ENCODE assay signal across 8 mouse cellular contexts in the genomic region with DNA sequence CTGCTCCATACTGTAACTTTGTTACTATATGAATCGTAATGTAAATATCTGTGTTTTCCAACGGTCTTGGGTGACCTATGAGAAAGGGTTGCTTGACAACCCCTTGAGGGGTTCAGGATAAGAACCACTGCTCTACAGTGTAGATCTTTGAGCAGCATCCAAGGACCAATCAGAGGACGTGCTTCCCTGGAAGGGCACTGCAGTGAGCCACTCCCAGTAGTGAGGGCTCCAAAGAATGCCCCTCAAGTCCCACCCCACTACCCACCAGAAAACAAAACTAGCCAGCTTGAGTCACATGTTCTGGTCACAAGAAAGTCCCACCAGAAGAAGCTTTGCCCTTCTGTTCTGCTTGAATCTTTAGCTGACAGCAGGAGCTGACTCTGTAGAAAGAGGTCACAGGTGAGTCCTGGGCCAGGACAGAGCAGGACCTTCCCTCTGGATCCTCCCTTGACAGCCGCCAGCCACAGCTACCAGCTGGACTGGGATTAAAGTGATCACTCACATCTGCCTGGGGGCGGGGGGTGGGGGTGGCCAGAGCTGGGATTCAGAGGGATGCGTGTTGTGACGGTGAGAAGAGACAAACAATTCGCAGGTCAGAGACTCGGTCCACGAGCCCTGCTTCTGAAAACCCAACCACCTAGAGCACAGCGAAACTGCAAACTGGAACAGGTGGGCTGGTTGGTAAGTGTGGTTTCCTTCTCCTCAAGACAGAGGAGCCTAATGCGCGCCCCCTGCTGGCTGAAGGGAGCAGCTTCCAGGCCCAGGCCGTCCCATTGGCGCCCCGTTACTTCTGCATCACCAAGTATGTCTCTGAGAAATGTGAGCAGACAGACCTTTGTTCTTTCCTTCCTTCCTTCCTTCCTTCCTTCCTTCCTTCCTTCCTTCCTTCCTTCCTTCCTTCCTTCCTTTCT. TPM values are rescaled to one million over a fixed set of nuclear protein-coding genes. Genes with fewer than 3 reads are reported as not detected.
DNase-seq lines count a peak whose midpoint lies in the region; ATAC-seq lines count a peak whose summit lies in the region.

No protein-coding gene starts in this region.

- peak overlapping the region; percentile 34 for H3K4me2 ChIP-seq in heart, embryonic 11.5 days
- peak overlapping the region; percentile 30 for H3K4me2 ChIP-seq in liver, embryonic 16.5 days (ENCODE audit: low read depth, low read length)
- H3K4me2 ChIP-seq in neural tube, embryonic 13.5 days, result no peak overlapping the region

- H3K27ac ChIP-seq in embryonic facial prominence, embryonic 10.5 days (replicated peaks), result no peak overlapping the region
- no peak overlapping the region for H3K27ac ChIP-seq in heart, embryonic 11.5 days (ENCODE audit: low read depth, low read length)
- H3K27ac ChIP-seq in liver, embryonic 16.5 days (ENCODE audit: low read length), result peak overlapping the region; percentile 4; the same call in 1 of the 2 replicates
- no peak overlapping the region for H3K27ac ChIP-seq in neural tube, embryonic 13.5 days (replicated peaks)

- H3K27me3 ChIP-seq in embryonic facial prominence, embryonic 10.5 days (replicated peaks; ENCODE audit: low read depth, poor library complexity, severe bottlenecking), result peaks cover 13% of the 10 kb centered on the region
- peaks cover 9% of the 10 kb centered on the region; the same call in 1 of the 2 replicates for H3K27me3 ChIP-seq in heart, embryonic 11.5 days (ENCODE audit: control insufficient read depth, insufficient read depth, low read length)
- peaks cover 37% of the 10 kb centered on the region for H3K27me3 ChIP-seq in liver, embryonic 16.5 days (ENCODE audit: control insufficient read depth, insufficient read depth, low read depth, low read length)
- peaks cover 12% of the 10 kb centered on the region; the same call in 1 of the 2 replicates for H3K27me3 ChIP-seq in neural tube, embryonic 13.5 days

- WGBS in embryonic facial prominence, embryonic 10.5 days, result 16% methylated on average over 16 of the region's 16 CpGs
- WGBS in heart, embryonic 11.5 days (ENCODE audit: insufficient replicate concordance), result 17% methylated on average over 16 of the region's 16 CpGs
- 17% methylated on average over 16 of the region's 16 CpGs for WGBS in liver, embryonic 16.5 days (ENCODE audit: insufficient replicate concordance)
- 19% methylated on average over 16 of the region's 16 CpGs for WGBS in neural tube, embryonic 13.5 days

- H3K4me3 ChIP-seq in embryonic facial prominence, embryonic 10.5 days, result no peak overlapping the region
- H3K4me3 ChIP-seq in heart, embryonic 11.5 days (ENCODE audit: low read depth, low read length), result no peak overlapping the region
- H3K4me3 ChIP-seq in liver, embryonic 16.5 days (ENCODE audit: low read depth, low read length), result no peak overlapping the region
- H3K4me3 ChIP-seq in neural tube, embryonic 13.5 days, result no peak overlapping the region

- no peak for ATAC-seq in heart, embryonic 11.5 days (replicated peaks; ENCODE audit: insufficient number of reproducible peaks, low FRiP score, low TSS enrichment)
- ATAC-seq in liver, embryonic 16.5 days (ENCODE audit: low read depth), result peak; percentile 73
- peak; percentile 68; the same call in 1 of the 2 replicates for ATAC-seq in neural tube, embryonic 13.5 days (ENCODE audit: low read depth)

- peak; percentile 92 to 93 for DNase-seq in B cell, adult 2 months
- peak; percentile 93 for DNase-seq in adrenal gland, postnatal 14 days
- peak; percentile 89 for DNase-seq in embryonic facial prominence, embryonic 10.5 days (ENCODE audit: low spot score)
- peak; percentile 89 for DNase-seq in kidney, postnatal 10 days
- DNase-seq in telencephalon, adult 2 months (ENCODE audit: low read depth, low spot score), result peak; percentile 45

- H3K9ac ChIP-seq in heart, embryonic 11.5 days (ENCODE audit: low read depth, low read length), result no peak overlapping the region
- H3K9ac ChIP-seq in liver, embryonic 16.5 days (ENCODE audit: low read depth, low read length), result 0 out of 2 replicates have a peak overlapping the region, but pooled peaks have one; percentile 20
- no peak overlapping the region for H3K9ac ChIP-seq in neural tube, embryonic 13.5 days

- no peaks in the 10 kb centered on the region for H3K9me3 ChIP-seq in embryonic facial prominence, embryonic 10.5 days
- no peaks in the 10 kb centered on the region for H3K9me3 ChIP-seq in heart, embryonic 11.5 days (replicated peaks; ENCODE audit: control insufficient read depth, low read length)
- H3K9me3 ChIP-seq in liver, embryonic 16.5 days (replicated peaks; ENCODE audit: control insufficient read depth, low read length), result no peaks in the 10 kb centered on the region
- H3K9me3 ChIP-seq in neural tube, embryonic 13.5 days, result no peaks in the 10 kb centered on the region

- H3K4me1 ChIP-seq in embryonic facial prominence, embryonic 10.5 days, result peaks cover 5% of the 10 kb centered on the region
- H3K4me1 ChIP-seq in heart, embryonic 11.5 days (ENCODE audit: control insufficient read depth, insufficient read depth, low read length), result no peaks in the 10 kb centered on the region
- peaks cover 9% of the 10 kb centered on the region for H3K4me1 ChIP-seq in liver, embryonic 16.5 days (ENCODE audit: control insufficient read depth, low read depth, low read length)
- H3K4me1 ChIP-seq in neural tube, embryonic 13.5 days (replicated peaks), result 0 out of 2 replicates have a peak, but pooled peaks cover 3% of the 10 kb centered on the region

- H3K36me3 ChIP-seq in embryonic facial prominence, embryonic 10.5 days (replicated peaks), result no peaks in the 10 kb centered on the region
- no peaks in the 10 kb centered on the region for H3K36me3 ChIP-seq in heart, embryonic 11.5 days (ENCODE audit: control insufficient read depth, insufficient read depth, low read length)
- H3K36me3 ChIP-seq in liver, embryonic 16.5 days (ENCODE audit: control insufficient read depth, insufficient read depth), result no peaks in the 10 kb centered on the region
- H3K36me3 ChIP-seq in neural tube, embryonic 13.5 days, result no peaks in the 10 kb centered on the region

RNA-seq across cellular contexts. Expression of a gene that starts 6.1 kb away (rescaled TPM):
- total RNA-seq in adrenal gland, postnatal 14 days (2021), result 83.4 and 88.8 TPM in 2 replicates
- 49.6 and 51.6 TPM in 2 replicates for polyA plus RNA-seq in embryonic facial prominence, embryonic 10.5 days (2016; fragmentation: Nextera tagmentation; extraction: Ambion mirVana)
- polyA plus RNA-seq in heart, embryonic 11.5 days (2014; fragmentation: Nextera tagmentation; extraction: Ambion mirVana), result 16.8 and 21.3 TPM in 2 replicates
- polyA plus RNA-seq in liver, embryonic 16.5 days (2015; fragmentation: Nextera tagmentation; extraction: Ambion mirVana), result 3.6 and 4.9 TPM in 2 replicates
- polyA plus RNA-seq in neural tube, embryonic 13.5 days (2015; fragmentation: Nextera tagmentation; extraction: Ambion mirVana), result 120 and 122 TPM in 2 replicates

RNA-seq across cellular contexts. Expression of a gene that starts 16.1 kb away (rescaled TPM):
- total RNA-seq in adrenal gland, postnatal 14 days (2021), result 43.6 and 57.0 TPM in 2 replicates
- polyA plus RNA-seq in embryonic facial prominence, embryonic 10.5 days (2016; fragmentation: Nextera tagmentation; extraction: Ambion mirVana), result 0.98 and 1.1 TPM in 2 replicates
- 1.1 and 1.6 TPM in 2 replicates for polyA plus RNA-seq in heart, embryonic 11.5 days (2014; fragmentation: Nextera tagmentation; extraction: Ambion mirVana)
- 5.9 and 7.5 TPM in 2 replicates for polyA plus RNA-seq in liver, embryonic 16.5 days (2015; fragmentation: Nextera tagmentation; extraction: Ambion mirVana)
- polyA plus RNA-seq in neural tube, embryonic 13.5 days (2015; fragmentation: Nextera tagmentation; extraction: Ambion mirVana), result 2.3 and 2.9 TPM in 2 replicates

RNA-seq across cellular contexts. Expression of a gene that starts 16.6 kb away (rescaled TPM):
- total RNA-seq in adrenal gland, postnatal 14 days (2021), result 167 and 212 TPM in 2 replicates
- 10.4 and 12.7 TPM in 2 replicates for polyA plus RNA-seq in embryonic facial prominence, embryonic 10.5 days (2016; fragmentation: Nextera tagmentation; extraction: Ambion mirVana)
- polyA plus RNA-seq in heart, embryonic 11.5 days (2014; fragmentation: Nextera tagmentation; extraction: Ambion mirVana), result 9.6 and 13.5 TPM in 2 replicates
- polyA plus RNA-seq in liver, embryonic 16.5 days (2015; fragmentation: Nextera tagmentation; extraction: Ambion mirVana), result 240 and 265 TPM in 2 replicates
- 7.9 and 11.4 TPM in 2 replicates for polyA plus RNA-seq in neural tube, embryonic 13.5 days (2015; fragmentation: Nextera tagmentation; extraction: Ambion mirVana)

RNA-seq across cellular contexts. Expression of a gene that starts 26.6 kb away (rescaled TPM):
- not detected in 2 replicates for total RNA-seq in adrenal gland, postnatal 14 days (2021)
- polyA plus RNA-seq in embryonic facial prominence, embryonic 10.5 days (2016; fragmentation: Nextera tagmentation; extraction: Ambion mirVana), result not detected in 2 replicates
- polyA plus RNA-seq in heart, embryonic 11.5 days (2014; fragmentation: Nextera tagmentation; extraction: Ambion mirVana), result not detected in 2 replicates
- polyA plus RNA-seq in liver, embryonic 16.5 days (2015; fragmentation: Nextera tagmentation; extraction: Ambion mirVana), result 0.13 TPM in 1 of 2 replicates, not detected in the other
- not detected in 2 replicates for polyA plus RNA-seq in neural tube, embryonic 13.5 days (2015; fragmentation: Nextera tagmentation; extraction: Ambion mirVana)

RNA-seq across cellular contexts. Expression of a gene that starts 46.1 kb away (rescaled TPM):
- 2.9 and 37.6 TPM in 2 replicates for total RNA-seq in adrenal gland, postnatal 14 days (2021)
- 0.24 and 0.37 TPM in 2 replicates for polyA plus RNA-seq in embryonic facial prominence, embryonic 10.5 days (2016; fragmentation: Nextera tagmentation; extraction: Ambion mirVana)
- polyA plus RNA-seq in heart, embryonic 11.5 days (2014; fragmentation: Nextera tagmentation; extraction: Ambion mirVana), result 0.64 TPM in 1 of 2 replicates, not detected in the other
- polyA plus RNA-seq in liver, embryonic 16.5 days (2015; fragmentation: Nextera tagmentation; extraction: Ambion mirVana), result 29.6 and 33.7 TPM in 2 replicates
- 0.15 and 0.28 TPM in 2 replicates for polyA plus RNA-seq in neural tube, embryonic 13.5 days (2015; fragmentation: Nextera tagmentation; extraction: Ambion mirVana)

Comparison
In these comparisons a context has a peak if more than half of its experiments do, and no peak if none do; other contexts are left out.
1. RNA of a gene that starts 16.6 kb away (polyA plus RNA-seq): 240 to 265 TPM in liver, embryonic 16.5 days; 9.6 to 13.5 TPM in heart, embryonic 11.5 days, 7.9 to 11.4 TPM in neural tube, embryonic 13.5 days and 10.4 to 12.7 TPM in embryonic facial prominence, embryonic 10.5 days; every median in the first group is over 10 times any median in the second.
2. Peak in every context shown above with its lines, with median percentiles within 50 percentile points of each other: DNase-seq.